In the genomic region with DNA sequence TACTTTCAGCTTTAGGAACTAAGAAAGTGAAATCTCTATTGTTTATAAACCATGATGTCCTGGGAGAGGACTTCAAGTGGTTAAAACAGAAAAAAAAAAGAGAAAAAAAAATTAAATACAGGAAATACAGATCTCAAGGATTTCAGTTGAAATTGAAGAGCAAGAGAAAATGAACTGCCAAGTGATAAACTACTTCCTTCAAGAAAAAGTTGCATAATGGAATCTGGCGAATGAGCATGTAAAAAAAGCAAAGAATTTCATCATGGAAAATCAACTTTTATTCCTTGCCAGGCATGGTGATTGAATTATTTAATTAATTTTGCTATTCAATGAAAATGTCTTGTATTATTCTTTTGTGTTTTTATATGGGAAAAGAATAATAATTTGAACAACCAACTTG, we compare ENCODE assay signal across 25 mouse cellular contexts.
"Had no signal": no experiment of that assay in that cellular context is flagged by ENCODE, and none has a peak within 500 bp of the region (broad histone marks: within the 10 kb centered on the region; RNA-seq: fewer than 3 reads in every experiment).

No protein-coding gene starts in this region.

- H3K27ac ChIP-seq: heart, adult 2 months; heart, embryonic 13.5 days; heart, embryonic 15.5 days; hindbrain, embryonic 13.5 days; hindbrain, embryonic 15.5 days; hindbrain, postnatal 0 days; kidney, embryonic 15.5 days; kidney, postnatal 0 days; limb, embryonic 13.5 days had no signal

- H3K36me3 ChIP-seq: heart, embryonic 13.5 days; heart, embryonic 15.5 days; hindbrain, embryonic 13.5 days; hindbrain, embryonic 15.5 days; kidney, embryonic 15.5 days; limb, embryonic 13.5 days had no signal

- H3K9ac ChIP-seq: forebrain, postnatal 0 days; heart, embryonic 13.5 days; heart, embryonic 15.5 days; hindbrain, embryonic 13.5 days; hindbrain, embryonic 15.5 days; kidney, embryonic 15.5 days; limb, embryonic 13.5 days had no signal

- H3K4me2 ChIP-seq: heart, embryonic 11.5 days; heart, embryonic 13.5 days; heart, embryonic 15.5 days; hindbrain, embryonic 13.5 days; hindbrain, embryonic 15.5 days; kidney, embryonic 15.5 days; limb, embryonic 13.5 days had no signal

- H3K4me1 ChIP-seq: heart, embryonic 13.5 days; heart, embryonic 15.5 days; hindbrain, embryonic 13.5 days; hindbrain, embryonic 15.5 days; kidney, embryonic 15.5 days; limb, embryonic 13.5 days had no signal

- H3K4me3 ChIP-seq: heart, adult 2 months; heart, embryonic 13.5 days; heart, embryonic 15.5 days; hindbrain, embryonic 13.5 days; hindbrain, embryonic 15.5 days; kidney, embryonic 15.5 days; limb, embryonic 13.5 days had no signal

- H3K9me3 ChIP-seq: heart, embryonic 13.5 days; heart, embryonic 15.5 days; hindbrain, embryonic 13.5 days; hindbrain, embryonic 15.5 days; kidney, embryonic 15.5 days; limb, embryonic 13.5 days had no signal

- DNase-seq: forebrain, postnatal 0 days; gastrocnemius, postnatal 14 days; gastrocnemius, postnatal 36 days; heart, adult 11 months; heart, adult 2 months; heart, postnatal 14 days; heart, postnatal 36 days; kidney, adult 11 months; kidney, adult 2 months; kidney, adult 9 months; kidney, postnatal 14 days; kidney, postnatal 36 days; layer of hippocampus, adult 9-11 months; layer of hippocampus, postnatal 36 days; left cerebral cortex, postnatal 4 days had no signal

- H3K27me3 ChIP-seq: heart, embryonic 13.5 days; heart, embryonic 15.5 days; hindbrain, embryonic 13.5 days; hindbrain, embryonic 15.5 days; kidney, embryonic 15.5 days; limb, embryonic 13.5 days had no signal

- ATAC-seq: forebrain, postnatal 0 days; hindbrain, postnatal 0 days; intestine, embryonic 16.5 days had no signal
